Mouse (Mus musculus): Measurements from ENCODE around the gene H2-Oa. TPM values are rescaled to one million over a fixed set of nuclear protein-coding genes. Genes with fewer than 3 reads are reported as not detected.

The H2-Oa gene
- 0.07 and 0.20 TPM in 2 replicates for polyA plus RNA-seq (2012; rRNA removed)

DNA sequence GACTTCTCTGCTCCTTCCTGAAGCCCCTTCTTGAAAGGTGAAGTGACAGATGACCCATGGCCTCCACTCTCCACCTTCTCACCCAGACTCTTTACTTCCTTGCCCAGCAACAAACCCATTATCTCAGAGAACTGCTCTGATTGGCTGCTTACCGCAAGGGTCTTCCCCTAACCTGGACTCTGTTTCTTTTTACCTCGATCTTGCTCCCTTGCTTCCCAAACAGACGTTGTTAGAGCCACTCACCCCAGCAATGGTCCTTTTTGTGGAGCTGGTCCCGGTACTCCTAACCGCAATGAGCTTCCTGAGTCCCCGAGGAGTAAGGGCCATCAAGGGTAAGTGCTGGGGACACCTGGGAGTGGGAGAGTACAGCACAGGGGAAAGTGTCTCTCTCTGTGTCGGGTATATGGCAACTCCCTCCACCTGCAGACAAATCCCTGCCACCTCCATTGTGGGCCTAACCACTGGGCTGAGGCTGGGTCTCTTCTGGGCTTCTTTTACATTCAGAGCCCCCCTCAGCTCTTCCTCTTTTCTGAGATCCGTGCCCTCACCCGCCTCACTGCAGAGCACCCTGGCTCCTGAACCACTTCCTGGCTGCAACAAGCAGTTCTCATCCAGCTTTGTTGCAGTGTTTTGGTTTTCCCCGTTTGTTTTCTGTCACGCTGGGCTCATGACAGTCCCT, at the start of gene H2-Oa:
Gene H2-Oa (plus strand): TSS at position 144 of the 679 bp plus-strand sequence.
- TF ChIP-seq POLR2A (IDR thresholded peaks at IDR 0.05; ENCODE audit: borderline replicate concordance, extremely low read depth, insufficient read depth, insufficient read length, poor library complexity, severe bottlenecking) (no peak), CTCF (IDR thresholded peaks at IDR 0.05; ENCODE audit: borderline replicate concordance, extremely low read depth, insufficient read depth, insufficient read length) (no peak)
- DNase-seq (ENCODE audit: low read depth), result no peak

DNA sequence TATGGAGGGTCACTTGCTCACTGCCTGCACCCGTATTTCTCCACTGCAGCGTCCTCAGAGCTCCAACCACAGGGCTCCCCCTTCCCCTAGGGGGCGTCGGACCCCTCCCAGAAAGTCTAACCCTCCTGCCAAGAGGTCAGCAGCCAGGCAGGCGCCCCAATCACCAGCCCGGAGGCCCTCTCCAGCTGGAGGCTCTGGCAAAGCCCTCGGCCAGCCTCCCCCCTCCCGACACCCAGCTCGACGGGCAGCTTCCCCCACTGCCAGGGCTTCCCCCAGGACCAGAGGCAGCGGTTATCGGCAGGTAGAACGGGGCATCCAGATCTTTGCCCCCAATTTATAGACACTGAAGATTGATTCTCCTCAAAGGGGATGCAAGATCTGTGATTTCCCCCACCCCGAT, 46.2 kb upstream of the H2-Oa start:
- no peak for TF ChIP-seq POLR2A (IDR thresholded peaks at IDR 0.05; ENCODE audit: borderline replicate concordance, extremely low read depth, insufficient read depth, insufficient read length, poor library complexity, severe bottlenecking)
- TF ChIP-seq CTCF (IDR thresholded peaks at IDR 0.05; ENCODE audit: borderline replicate concordance, extremely low read depth, insufficient read depth, insufficient read length), result no peak
- no peak for DNase-seq (ENCODE audit: low read depth)

DNA sequence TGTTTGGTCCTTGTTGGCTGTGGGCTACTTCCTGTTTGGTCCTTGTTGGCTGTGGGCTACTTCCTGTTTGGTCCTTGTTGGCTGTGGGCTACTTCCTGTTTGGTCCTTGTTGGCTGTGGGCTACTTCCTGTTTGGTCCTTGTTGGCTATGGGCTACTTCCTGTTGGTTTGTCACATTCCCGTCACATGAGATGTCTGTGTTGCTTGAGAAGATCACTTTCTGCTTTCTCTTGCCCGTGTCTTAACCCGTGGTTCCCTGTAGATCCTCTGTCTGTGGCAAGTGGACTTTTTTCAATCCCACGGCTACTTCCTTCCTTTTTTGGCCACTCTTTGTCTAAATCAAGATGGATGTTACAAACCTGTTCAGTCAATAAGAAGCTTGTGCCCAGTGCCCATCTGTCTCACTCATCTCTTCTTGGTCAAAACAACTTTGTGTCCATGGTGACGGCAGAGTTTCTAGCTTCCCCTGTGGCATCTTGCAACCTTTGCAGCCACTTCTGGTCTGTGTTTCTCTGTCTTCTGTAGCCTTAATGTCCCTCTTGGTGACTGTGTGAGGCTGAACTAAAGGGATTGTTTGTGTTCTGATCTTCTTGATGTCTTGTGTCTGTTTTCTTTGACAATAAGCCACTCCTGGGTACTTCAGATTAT, 44.6 kb upstream of the H2-Oa start:
- TF ChIP-seq CTCF (IDR thresholded peaks at IDR 0.05; ENCODE audit: borderline replicate concordance, extremely low read depth, insufficient read depth, insufficient read length), result no peak
- no peak for TF ChIP-seq POLR2A (IDR thresholded peaks at IDR 0.05; ENCODE audit: borderline replicate concordance, extremely low read depth, insufficient read depth, insufficient read length, poor library complexity, severe bottlenecking)
- DNase-seq (ENCODE audit: low read depth), result no peak

DNA sequence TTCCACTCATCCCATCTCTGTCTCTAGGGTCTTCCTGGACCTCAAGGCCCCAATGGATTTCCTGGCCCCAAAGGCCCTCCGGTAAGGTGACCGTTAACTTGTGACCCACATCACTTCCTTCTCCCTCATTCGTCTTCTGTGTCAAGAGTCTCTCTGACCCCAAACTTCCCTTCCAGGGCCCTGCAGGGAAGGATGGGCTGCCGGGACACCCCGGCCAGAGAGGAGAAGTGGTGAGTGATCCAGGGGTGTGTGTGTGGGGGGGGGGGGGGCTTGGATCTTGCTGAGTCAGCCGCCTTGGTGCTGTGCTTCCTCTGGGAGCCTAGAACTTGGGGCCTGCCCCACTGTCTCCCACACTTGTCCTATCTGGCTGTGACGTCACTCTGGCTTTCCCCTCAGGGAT, 34.9 kb upstream of the H2-Oa start:
- TF ChIP-seq POLR2A (IDR thresholded peaks at IDR 0.05; ENCODE audit: borderline replicate concordance, extremely low read depth, insufficient read depth, insufficient read length, poor library complexity, severe bottlenecking) (no peak), CTCF (IDR thresholded peaks at IDR 0.05; ENCODE audit: borderline replicate concordance, extremely low read depth, insufficient read depth, insufficient read length) (no peak)
- no peak for DNase-seq (ENCODE audit: low read depth)

DNA sequence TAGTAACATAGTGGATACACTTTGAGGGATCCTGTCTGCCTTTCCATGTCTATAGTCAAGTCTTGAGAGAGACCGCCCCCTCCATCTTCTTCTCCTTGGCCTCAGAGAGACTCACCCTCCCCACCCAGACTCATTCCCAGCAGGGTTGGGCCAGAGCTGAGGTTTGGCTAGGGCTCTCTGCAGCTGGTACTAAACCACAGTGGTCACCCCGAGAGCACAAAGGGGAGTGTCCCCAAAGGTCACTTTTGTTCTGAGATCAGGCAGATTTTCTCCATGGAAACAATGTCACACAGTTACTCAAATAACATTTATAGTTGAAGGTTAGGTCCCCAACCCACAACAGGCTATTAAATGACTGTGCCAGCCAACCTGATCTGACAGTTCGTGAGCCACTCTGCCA, 23.3 kb upstream of the H2-Oa start:
- DNase-seq (ENCODE audit: low read depth), result no peak
- no peak for TF ChIP-seq CTCF (IDR thresholded peaks at IDR 0.05; ENCODE audit: borderline replicate concordance, extremely low read depth, insufficient read depth, insufficient read length)
- TF ChIP-seq POLR2A (IDR thresholded peaks at IDR 0.05; ENCODE audit: borderline replicate concordance, extremely low read depth, insufficient read depth, insufficient read length, poor library complexity, severe bottlenecking), result no peak

DNA sequence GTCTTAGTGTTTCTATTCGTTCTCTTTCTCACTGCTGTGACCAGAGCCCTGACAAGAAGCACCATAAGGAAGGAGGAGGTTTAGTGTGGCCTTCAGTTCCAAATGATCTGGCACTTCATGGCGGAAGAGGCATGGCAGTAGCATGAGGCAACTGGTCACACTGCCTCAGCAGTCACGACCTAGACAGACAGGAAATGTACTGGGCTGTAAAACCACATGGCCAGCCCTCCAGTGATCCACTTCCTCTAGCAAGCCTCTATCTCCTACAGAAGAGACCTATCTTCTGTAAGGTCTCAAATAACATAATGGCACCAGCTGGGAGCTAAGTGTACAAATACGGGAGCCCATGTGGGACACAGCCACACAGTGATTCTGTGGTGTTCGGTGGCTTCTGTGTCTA, 20.0 kb upstream of the H2-Oa start:
- TF ChIP-seq CTCF (IDR thresholded peaks at IDR 0.05; ENCODE audit: borderline replicate concordance, extremely low read depth, insufficient read depth, insufficient read length), result no peak
- TF ChIP-seq POLR2A (IDR thresholded peaks at IDR 0.05; ENCODE audit: borderline replicate concordance, extremely low read depth, insufficient read depth, insufficient read length, poor library complexity, severe bottlenecking), result no peak
- DNase-seq (ENCODE audit: low read depth), result no peak

DNA sequence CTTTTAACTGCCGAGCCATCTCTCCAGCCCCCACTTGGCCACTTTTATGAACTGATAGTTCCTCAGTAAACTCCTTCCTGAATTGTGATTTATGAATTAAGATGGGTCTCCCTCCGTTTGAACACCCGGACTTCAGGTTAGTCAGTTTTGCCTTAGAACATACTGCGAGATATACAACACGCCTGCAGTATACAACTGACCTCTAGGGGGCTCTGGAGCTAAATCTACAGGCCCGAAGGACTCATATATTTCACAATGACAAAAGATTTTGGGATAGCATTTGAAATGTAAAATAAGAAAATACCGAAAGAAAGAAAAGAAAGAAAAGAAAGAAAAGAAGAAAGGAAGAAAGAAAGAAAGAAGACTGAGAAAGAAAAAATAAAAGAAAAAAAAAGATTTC, 16.9 kb upstream of the H2-Oa start:
- no peak for TF ChIP-seq POLR2A (IDR thresholded peaks at IDR 0.05; ENCODE audit: borderline replicate concordance, extremely low read depth, insufficient read depth, insufficient read length, poor library complexity, severe bottlenecking)
- peak; percentile 55; the same call in 1 of the 2 replicates for TF ChIP-seq CTCF (IDR thresholded peaks at IDR 0.05; ENCODE audit: borderline replicate concordance, extremely low read depth, insufficient read depth, insufficient read length)
- DNase-seq (ENCODE audit: low read depth), result peak; percentile 66

DNA sequence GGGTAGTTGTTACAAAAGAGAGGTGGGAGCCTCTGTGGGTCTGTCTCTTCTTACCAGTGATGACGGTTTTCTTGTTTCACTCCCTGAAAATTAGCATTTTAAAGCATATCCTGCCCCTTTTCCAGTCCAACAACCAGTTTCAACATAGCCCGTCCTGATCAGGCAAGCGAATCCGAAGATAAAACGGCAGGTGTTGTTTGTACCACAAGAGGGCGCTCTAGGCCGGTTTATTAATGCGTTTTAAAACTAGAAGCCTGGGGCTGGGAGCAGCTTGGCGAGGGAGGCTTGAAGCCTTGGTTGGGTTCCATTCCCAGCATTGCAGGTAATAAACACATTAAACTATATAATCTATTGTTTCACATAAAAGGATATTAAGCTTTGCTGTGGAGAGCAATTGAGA, 14.6 kb upstream of the H2-Oa start:
- DNase-seq (ENCODE audit: low read depth), result peak; percentile 86
- TF ChIP-seq CTCF (IDR thresholded peaks at IDR 0.05; ENCODE audit: borderline replicate concordance, extremely low read depth, insufficient read depth, insufficient read length) (peak; percentile 83), POLR2A (IDR thresholded peaks at IDR 0.05; ENCODE audit: borderline replicate concordance, extremely low read depth, insufficient read depth, insufficient read length, poor library complexity, severe bottlenecking) (no peak)

DNA sequence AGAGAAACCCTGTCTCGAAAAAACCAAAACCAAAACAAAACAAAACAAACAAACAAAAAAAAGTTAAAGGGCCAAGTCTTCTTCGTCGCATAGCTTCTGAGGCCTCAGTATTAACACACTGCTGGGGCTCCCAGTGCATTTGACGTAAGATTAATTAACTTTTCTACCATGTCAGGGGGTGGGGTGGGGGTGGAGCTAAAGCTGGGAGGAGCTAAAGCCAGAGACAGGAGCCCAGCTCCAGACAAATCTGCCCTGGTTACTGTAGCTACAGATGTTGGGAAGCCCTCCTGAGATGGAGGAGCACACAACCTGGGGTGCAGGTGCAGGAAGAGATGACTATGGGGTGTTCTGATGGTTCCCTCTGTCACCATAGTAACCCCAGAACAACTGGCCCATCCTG, 14.0 kb upstream of the H2-Oa start:
- TF ChIP-seq POLR2A (IDR thresholded peaks at IDR 0.05; ENCODE audit: borderline replicate concordance, extremely low read depth, insufficient read depth, insufficient read length, poor library complexity, severe bottlenecking) (no peak), CTCF (IDR thresholded peaks at IDR 0.05; ENCODE audit: borderline replicate concordance, extremely low read depth, insufficient read depth, insufficient read length) (no peak)
- DNase-seq (ENCODE audit: low read depth), result no peak

DNA sequence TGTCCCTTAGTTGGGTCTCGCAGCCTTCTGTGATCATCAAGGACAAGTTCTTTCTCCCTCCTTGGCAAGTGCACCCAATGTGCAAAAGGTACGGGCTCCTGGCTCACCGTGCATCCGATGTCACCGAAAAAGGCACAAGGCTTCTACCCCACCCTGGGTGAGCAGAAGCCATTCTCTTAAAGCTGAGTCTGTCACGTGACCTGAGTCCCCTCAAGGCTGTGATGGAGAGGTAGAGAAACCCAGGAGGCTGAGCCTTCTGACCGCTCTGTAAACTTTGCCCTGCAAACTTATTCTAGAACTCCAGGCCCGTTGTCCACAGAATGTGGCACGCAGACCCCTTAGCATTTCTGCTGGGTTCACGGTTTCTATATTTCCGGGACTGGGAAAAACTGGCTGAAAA, 13.1 kb upstream of the H2-Oa start:
- no peak for DNase-seq (ENCODE audit: low read depth)
- TF ChIP-seq CTCF (IDR thresholded peaks at IDR 0.05; ENCODE audit: borderline replicate concordance, extremely low read depth, insufficient read depth, insufficient read length) (no peak), POLR2A (IDR thresholded peaks at IDR 0.05; ENCODE audit: borderline replicate concordance, extremely low read depth, insufficient read depth, insufficient read length, poor library complexity, severe bottlenecking) (no peak)

DNA sequence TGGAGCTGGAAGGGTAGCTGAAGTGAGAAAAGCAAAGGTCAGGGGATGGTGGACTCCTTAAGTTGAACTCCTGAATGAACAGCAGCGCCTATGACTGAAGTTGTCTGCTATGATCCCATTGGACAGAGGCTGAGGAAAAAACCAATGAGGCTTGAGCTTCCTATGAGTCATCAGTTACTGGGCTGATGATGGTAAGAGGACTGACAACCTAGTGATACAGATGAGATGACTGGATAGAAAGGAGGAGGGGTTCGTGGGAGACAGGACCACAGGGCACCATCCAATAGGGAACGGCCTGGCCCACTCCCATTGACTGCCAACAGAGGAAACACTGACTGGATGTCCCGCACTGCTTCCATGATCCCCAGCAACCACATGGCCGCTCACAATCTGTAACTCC, 12.5 kb upstream of the H2-Oa start:
- TF ChIP-seq POLR2A (IDR thresholded peaks at IDR 0.05; ENCODE audit: borderline replicate concordance, extremely low read depth, insufficient read depth, insufficient read length, poor library complexity, severe bottlenecking) (no peak), CTCF (IDR thresholded peaks at IDR 0.05; ENCODE audit: borderline replicate concordance, extremely low read depth, insufficient read depth, insufficient read length) (no peak)
- peak; percentile 89 for DNase-seq (ENCODE audit: low read depth)

DNA sequence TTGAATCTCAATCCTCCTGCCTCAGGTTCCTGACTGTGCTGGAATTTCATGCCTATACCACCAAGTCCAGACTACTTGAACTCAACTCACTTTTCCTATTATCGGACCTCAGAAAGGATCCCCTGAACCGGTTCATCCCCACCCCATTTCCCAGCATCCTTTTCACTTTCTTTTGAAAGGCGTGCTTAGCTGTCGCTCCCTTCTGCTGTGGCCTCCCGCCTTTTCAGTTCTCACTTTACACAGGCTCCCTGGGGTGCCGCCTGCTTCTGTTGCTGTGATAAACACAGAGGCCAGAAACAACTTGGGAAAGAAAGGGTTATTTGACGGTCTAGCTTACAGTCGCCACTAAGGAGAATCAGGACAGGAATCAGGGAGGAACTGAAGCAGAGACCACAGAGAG, 9.0 kb upstream of the H2-Oa start:
- peak; percentile 45 for DNase-seq (ENCODE audit: low read depth)
- no peak for TF ChIP-seq CTCF (IDR thresholded peaks at IDR 0.05; ENCODE audit: borderline replicate concordance, extremely low read depth, insufficient read depth, insufficient read length)
- no peak for TF ChIP-seq POLR2A (IDR thresholded peaks at IDR 0.05; ENCODE audit: borderline replicate concordance, extremely low read depth, insufficient read depth, insufficient read length, poor library complexity, severe bottlenecking)
